Mouse (Mus musculus) myocyte (in vitro differentiated cells): ENCODE data around the gene Oxct2a. TPM values are rescaled to one million over a fixed set of nuclear protein-coding genes. Genes with fewer than 3 reads are reported as not detected.
A peak's percentile ranks its signal among the peaks of the same experiment; 100 is the strongest.
"Not testable (repeated sequence)": the region's sequence is repeated elsewhere in the genome, so short reads cannot be mapped to it uniquely, and the experiment has no call there.

Source experiments
- H3K27me3 ChIP-seq: one replicate; pipeline ENCODE4 v1.6.1; 2011; ENCODE audit not compliant: control insufficient read depth, insufficient read depth, insufficient read length
- H3K36me3 ChIP-seq: one replicate; pipeline ENCODE4 v1.6.1; 2011; ENCODE audit not compliant: control insufficient read depth, insufficient read depth
- H3K4me2 ChIP-seq: one replicate; pipeline ENCODE4 v1.6.1; 2011; ENCODE audit warnings: low read depth, control low read depth
- H3K4me3 ChIP-seq: one replicate; pipeline ENCODE4 v1.5.1; 2011; ENCODE audit warnings: mild to moderate bottlenecking, control low read depth, moderate library complexity
- H3K79me2 ChIP-seq: one replicate; pipeline ENCODE4 v1.6.1; 2011; ENCODE audit not compliant: control insufficient read depth, insufficient read depth
- H3ac ChIP-seq: one replicate; pipeline ENCODE4 v1.6.1; 2011; ENCODE audit not compliant: control insufficient read depth, insufficient read length
- CEBPB ChIP-seq: IDR thresholded peaks from 2 replicates; pipeline ENCODE4 v1.6.1; 2011; ENCODE audit warnings: mild to moderate bottlenecking, moderate library complexity; ENCODE audit not compliant: poor library complexity, insufficient read depth, severe bottlenecking
- E2F4 ChIP-seq: IDR thresholded peaks from one replicate; pipeline ENCODE4 v1.6.1; 2011; ENCODE audit warnings: mild to moderate bottlenecking, control low read depth, moderate library complexity; ENCODE audit not compliant: insufficient read depth
- MAX ChIP-seq: IDR thresholded peaks from one replicate; pipeline ENCODE4 v1.6.1; 2011; ENCODE audit warnings: low read depth, mild to moderate bottlenecking, control low read depth
- MYOD1 ChIP-seq, 3 experiments: IDR thresholded peaks; one replicate each; pipeline ENCODE4 v1.6.1; 2011; ENCODE audit warnings: control low read depth in 2 of 3, low read depth in 2 of 3, mild to moderate bottlenecking in 2 of 3, moderate library complexity in 1 of 3; ENCODE audit not compliant: insufficient read length in 2 of 3, control insufficient read depth in 1 of 3
- MYOG ChIP-seq, 3 experiments: IDR thresholded peaks; one replicate each; pipeline ENCODE4 v1.6.1; 2011; ENCODE audit warnings: control low read depth in 2 of 3, low read depth in 2 of 3, mild to moderate bottlenecking in 2 of 3; ENCODE audit not compliant: insufficient read length in 2 of 3, control insufficient read depth in 1 of 3, insufficient read depth in 1 of 3
- POLR2A ChIP-seq: IDR thresholded peaks from one replicate; pipeline ENCODE4 v1.6.1; 2011; ENCODE audit warnings: low read depth, mild to moderate bottlenecking, control low read depth, moderate library complexity; ENCODE audit not compliant: insufficient read length
- POLR2AphosphoS2 ChIP-seq: IDR thresholded peaks from one replicate; pipeline ENCODE4 v1.6.1; 2011; ENCODE audit warnings: low read depth, control low read depth; ENCODE audit not compliant: insufficient read length
- REST ChIP-seq: IDR thresholded peaks from one replicate; pipeline ENCODE4 v1.6.1; 2011; ENCODE audit warnings: mild to moderate bottlenecking, control low read depth, moderate library complexity; ENCODE audit not compliant: insufficient read depth, insufficient read length
- SRF ChIP-seq: IDR thresholded peaks from one replicate; pipeline ENCODE4 v1.6.1; 2011; ENCODE audit warnings: low read depth; ENCODE audit not compliant: control insufficient read depth, insufficient read length
- TCF12 ChIP-seq: IDR thresholded peaks from one replicate; pipeline ENCODE4 v1.6.1; 2011; ENCODE audit warnings: mild to moderate bottlenecking, control low read depth; ENCODE audit not compliant: poor library complexity, insufficient read depth, severe bottlenecking
- TCF3 ChIP-seq: IDR thresholded peaks from one replicate; pipeline ENCODE4 v1.6.1; 2011; ENCODE audit warnings: low read depth, control low read depth; ENCODE audit not compliant: insufficient read length
- USF1 ChIP-seq: IDR thresholded peaks from one replicate; pipeline ENCODE4 v1.6.1; 2011; ENCODE audit warnings: low read depth, mild to moderate bottlenecking, control low read depth, moderate library complexity
- polyA plus RNA-seq: library from polyadenylated mRNA; unstranded; fragments of >200 nt; fragmentation: generic; extraction: Trizol; gene quantifications from one replicate; pipeline ENCODE4 v1.2.1, GENCODE M21; 2012; ENCODE audit warnings: missing spikeins

Gene Oxct2a
- polyA plus RNA-seq, 1 experiment: 0.04 TPM

GRCm38 (mm10) chr4:123283675-123284064, 39.8 kb downstream of the Oxct2a start:
- H3ac ChIP-seq, H3K27me3 ChIP-seq: not testable (repeated sequence)
- peak overlapping the region; percentile 80 for H3K4me3 ChIP-seq
- H3K4me2 ChIP-seq: peak overlapping the region; percentile 99
- peaks cover 19% of the 10 kb centered on the region for H3K36me3 ChIP-seq
- peaks cover 51% of the 10 kb centered on the region for H3K79me2 ChIP-seq
- peak in 1 of 3 experiments; percentile 2 for TF ChIP-seq MYOG (IDR thresholded peaks at IDR 0.05; ENCODE audit: control insufficient read depth in 1 of 3, insufficient read depth in 1 of 3, insufficient read length in 2 of 3, low read depth in 2 of 3)

DNA sequence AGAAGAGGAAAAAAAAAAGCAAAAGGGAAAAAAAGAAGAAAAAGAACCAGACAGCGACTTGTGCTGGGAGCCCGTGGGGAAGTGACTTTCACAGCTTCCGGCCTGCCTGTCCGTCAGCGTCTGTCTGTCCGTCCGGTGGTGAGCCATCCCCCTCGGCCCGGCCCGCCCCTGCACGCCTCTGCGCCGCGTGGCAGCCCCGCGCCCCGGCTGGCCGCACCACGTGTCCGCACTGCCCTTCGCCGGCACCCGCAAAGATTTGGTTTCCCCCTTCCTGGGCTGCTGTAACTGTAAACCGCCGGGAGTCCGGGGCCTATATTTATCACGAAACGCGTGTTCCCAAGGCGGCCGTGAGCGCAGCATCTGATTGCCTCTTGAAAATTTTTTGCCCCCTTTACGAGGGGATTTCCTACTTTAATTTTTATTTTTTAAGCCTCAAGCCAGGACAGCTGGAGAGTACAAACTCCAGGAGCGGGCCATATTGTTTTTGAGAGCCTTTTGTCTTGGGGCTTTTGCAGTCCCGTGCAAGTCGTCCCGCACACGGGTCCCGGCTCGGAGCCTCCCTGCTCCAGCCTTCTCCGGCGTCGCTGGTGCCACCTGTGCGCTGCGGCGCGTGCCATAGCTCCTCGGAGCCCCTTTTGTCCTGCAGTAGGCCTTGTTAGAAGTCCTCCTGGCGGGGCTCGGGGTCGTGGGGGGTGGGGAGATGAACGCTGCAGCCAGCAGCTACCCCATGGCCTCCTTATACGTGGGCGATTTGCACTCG, 40.3 kb downstream of the Oxct2a start:
- not testable (repeated sequence) for H3K27me3 ChIP-seq
- H3K4me2 ChIP-seq: peak overlapping the region; percentile 45
- H3K79me2 ChIP-seq: peaks cover 47% of the 10 kb centered on the region

DNA sequence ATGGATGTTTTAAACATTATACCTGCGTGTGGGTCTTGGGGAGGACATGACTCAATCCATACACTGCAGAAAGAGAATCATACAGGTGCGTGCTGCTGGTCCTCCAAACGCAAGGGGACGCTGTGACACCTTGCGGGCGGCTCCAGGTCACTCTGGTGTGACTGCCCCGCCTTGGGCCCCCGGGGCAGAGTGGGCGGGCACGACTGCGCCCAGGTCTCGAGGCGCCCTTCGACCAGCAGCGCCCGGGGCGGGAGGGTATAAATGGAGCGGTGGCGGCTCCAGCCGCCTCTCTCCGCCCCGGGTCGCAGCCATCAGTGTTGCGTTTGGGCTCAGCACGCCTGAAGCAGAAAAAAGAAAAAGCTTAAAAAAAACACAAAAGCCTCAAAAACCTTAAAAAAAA, 40.9 kb downstream of the Oxct2a start:
- Histone ChIP-seq H3K79me2 (peaks cover 41% of the 10 kb centered on the region), H3K36me3 (peaks cover 9% of the 10 kb centered on the region), H3K4me2 (peak overlapping the region; percentile 45), H3K27me3 (no peaks in the 10 kb centered on the region), H3ac (no peak overlapping the region), H3K4me3 (peak overlapping the region; percentile 80)
- no peak for TF ChIP-seq TCF12
- peak; percentile 55 for TF ChIP-seq POLR2A
- TF ChIP-seq REST: no peak
- TF ChIP-seq MYOG (IDR thresholded peaks at IDR 0.05; ENCODE audit: control insufficient read depth in 1 of 3, insufficient read depth in 1 of 3, insufficient read length in 2 of 3, low read depth in 2 of 3): peak in 1 of 3 experiments; percentile 37
- no peak for TF ChIP-seq SRF
- TF ChIP-seq MAX: no peak
- no peak for TF ChIP-seq TCF3
- peak; percentile 58 for TF ChIP-seq POLR2AphosphoS2
- TF ChIP-seq MYOD1 (IDR thresholded peaks at IDR 0.05; ENCODE audit: control insufficient read depth in 1 of 3, insufficient read length in 2 of 3, low read depth in 2 of 3): no peak
- TF ChIP-seq USF1: no peak
- no peak for TF ChIP-seq E2F4
- no peak for TF ChIP-seq CEBPB

More for the DNA sequence above, 40.3 kb downstream of the Oxct2a start:
- peaks cover 14% of the 10 kb centered on the region for H3K36me3 ChIP-seq
- peak overlapping the region; percentile 80 for H3K4me3 ChIP-seq
- H3ac ChIP-seq: not testable (repeated sequence)

- Histone ChIP-seq H3K4me2 (no peak overlapping the region), H3K27me3 (peaks cover 8% of the 10 kb centered on the region), H3K4me3 (no peak overlapping the region), H3K79me2 (peaks cover 17% of the 10 kb centered on the region), H3ac (no peak overlapping the region), H3K36me3 (no peaks in the 10 kb centered on the region)
- no peak for TF ChIP-seq TCF3
- TF ChIP-seq REST: no peak
- no peak for TF ChIP-seq SRF
- no peak for TF ChIP-seq MYOG (IDR thresholded peaks at IDR 0.05; ENCODE audit: control insufficient read depth in 1 of 3, insufficient read depth in 1 of 3, insufficient read length in 2 of 3, low read depth in 2 of 3)
- no peak for TF ChIP-seq USF1
- TF ChIP-seq TCF12: no peak
- TF ChIP-seq MYOD1 (IDR thresholded peaks at IDR 0.05; ENCODE audit: control insufficient read depth in 1 of 3, insufficient read length in 2 of 3, low read depth in 2 of 3): no peak
- no peak for TF ChIP-seq POLR2A
- no peak for TF ChIP-seq POLR2AphosphoS2
- TF ChIP-seq MAX: no peak
- TF ChIP-seq E2F4: no peak
- TF ChIP-seq CEBPB: no peak
Observed at GRCm38 (mm10) chr4:123280117-123280516, 43.3 kb downstream of the Oxct2a start.

Other genes starting within 250 kb of the Oxct2a start
- gene Bmp8b, start 218.5 kb downstream of the Oxct2a start, polyA plus RNA-seq: 0.02 TPM
- gene Oxct2b, start 207.4 kb downstream of the Oxct2a start, polyA plus RNA-seq: not detected
- 65.0 TPM for gene Ppie, start 183.7 kb downstream of the Oxct2a start, polyA plus RNA-seq
- not detected for gene Hpcal4, start 140.4 kb downstream of the Oxct2a start, polyA plus RNA-seq
- not detected for gene Nt5c1a, start 122.1 kb downstream of the Oxct2a start, polyA plus RNA-seq
- gene Heyl, start 90.1 kb downstream of the Oxct2a start, polyA plus RNA-seq: 30.2 TPM
- 154 TPM for gene Pabpc4, start 61.3 kb downstream of the Oxct2a start, polyA plus RNA-seq
- gene Bmp8a, start 19.6 kb upstream of the Oxct2a start, polyA plus RNA-seq: 1.2 TPM